Mouse (Mus musculus) midbrain, embryonic 14.5 days (tissue): ENCODE data around the gene 4931428L18Rik. TPM values are rescaled to one million over a fixed set of nuclear protein-coding genes. Genes with fewer than 3 reads are reported as not detected.

Experiments used
- ATAC-seq: fragments of 200-750 bp; cut with Nextera tagmentation; 2 replicates; pipeline ENCODE4 v1.8.0; 2017; ENCODE audit warnings: moderate number of reproducible peaks, moderate library complexity; ENCODE audit not compliant: low FRiP score, low TSS enrichment
- DNase-seq: peaks from one replicate; pipeline ENCODE4 v3.0.0-alpha.2; 2015
- H3K27ac ChIP-seq: fragments of 300-500 bp; sonication (generic); replicated peaks from 2 replicates; pipeline ENCODE4 v1.5.1; 2014; ENCODE audit warnings: mild to moderate bottlenecking, low read depth, low read length, moderate library complexity
- H3K27me3 ChIP-seq: fragments of 300-500 bp; sonication (generic); 2 replicates; pipeline ENCODE4 v1.6.1; 2014; ENCODE audit warnings: low read length, control low read depth, mixed read lengths; ENCODE audit not compliant: control insufficient read depth, insufficient read depth
- H3K36me3 ChIP-seq: fragments of 300-500 bp; sonication (generic); 2 replicates; pipeline ENCODE4 v1.6.1; 2014; ENCODE audit warnings: low read length, control low read depth; ENCODE audit not compliant: control insufficient read depth, insufficient read depth
- H3K4me1 ChIP-seq: fragments of 300-500 bp; sonication (generic); 2 replicates; pipeline ENCODE4 v1.6.1; 2014; ENCODE audit warnings: mild to moderate bottlenecking, antibody characterized with exemption, low read length, control low read depth; ENCODE audit not compliant: control insufficient read depth, insufficient read depth
- H3K4me2 ChIP-seq: fragments of 300-500 bp; sonication (generic); 2 replicates; pipeline ENCODE4 v1.6.1; 2014; ENCODE audit warnings: mild to moderate bottlenecking, low read length, moderate library complexity
- H3K4me3 ChIP-seq: fragments of 300-500 bp; sonication (generic); replicated peaks from 2 replicates; pipeline ENCODE4 v1.5.1; 2014; ENCODE audit warnings: low read depth, low read length
- H3K9ac ChIP-seq: fragments of 300-500 bp; sonication (generic); replicated peaks from 2 replicates; pipeline ENCODE4 v1.6.1; 2014; ENCODE audit warnings: mild to moderate bottlenecking, low read length, moderate library complexity
- H3K9me3 ChIP-seq: fragments of 300-500 bp; sonication (generic); 2 replicates; pipeline ENCODE4 v1.6.1; 2016; ENCODE audit warnings: low read length, control low read depth, mixed read lengths; ENCODE audit not compliant: control insufficient read depth
- WGBS: fragments of 180-500 bp; shearing (Covaris S2); extraction: QIAGEN DNeasy Blood & Tissue Kit; methylation state at CpG from one replicate; pipeline ENCODE4 v1.1.7; 2014; 5-methylcytosine and 5-hydroxymethylcytosine counted together
- polyA plus RNA-seq: library from polyadenylated mRNA; unstranded; fragments of >200 nt; fragmentation: Nextera tagmentation; extraction: Ambion mirVana; gene quantifications from 2 replicates; pipeline ENCODE4 v1.2.1, GENCODE M21; 2014

The 4931428L18Rik gene
- polyA plus RNA-seq, 1 experiment from 2014 or later, result not detected

GRCm38 (mm10) chr1:31203771-31204170, 18.7 kb downstream of the 4931428L18Rik start:
- Histone ChIP-seq H3K4me2 (no peak overlapping the region), H3K9ac (no peak overlapping the region), H3K4me1 (no peaks in the 10 kb centered on the region), H3K9me3 (no peaks in the 10 kb centered on the region), H3K27me3 (no peaks in the 10 kb centered on the region), H3K4me3 (no peak overlapping the region), H3K27ac (no peak overlapping the region), H3K36me3 (no peaks in the 10 kb centered on the region)
- no peak for DNase-seq
- no peak for ATAC-seq
- WGBS, result 94% methylated on average over 10 of the region's 10 CpGs

- no peak for ATAC-seq
- no peak overlapping the region for H3K4me2 ChIP-seq
- H3K4me3 ChIP-seq, result no peak overlapping the region
- H3K9me3 ChIP-seq, result no peaks in the 10 kb centered on the region
- H3K36me3 ChIP-seq, result no peaks in the 10 kb centered on the region
- DNase-seq, result no peak
- 79% methylated on average over 3 of the region's 3 CpGs for WGBS
- no peak overlapping the region for H3K27ac ChIP-seq
- no peaks in the 10 kb centered on the region for H3K27me3 ChIP-seq
- no peaks in the 10 kb centered on the region for H3K4me1 ChIP-seq
- no peak overlapping the region for H3K9ac ChIP-seq
Measured at GRCm38 (mm10) chr1:31196959-31197358, 25.5 kb downstream of the 4931428L18Rik start.

GRCm38 (mm10) chr1:31195633-31196032, 26.9 kb downstream of the 4931428L18Rik start:
- Histone ChIP-seq H3K4me3 (no peak overlapping the region), H3K27me3 (no peaks in the 10 kb centered on the region), H3K4me2 (no peak overlapping the region), H3K4me1 (no peaks in the 10 kb centered on the region), H3K36me3 (no peaks in the 10 kb centered on the region), H3K9me3 (no peaks in the 10 kb centered on the region), H3K27ac (no peak overlapping the region), H3K9ac (no peak overlapping the region)
- DNase-seq, result no peak
- no peak for ATAC-seq
- WGBS, result 73% methylated on average over 1 of the region's 1 CpGs

GRCm38 (mm10) chr1:31190237-31190866, 32.1 kb downstream of the 4931428L18Rik start:
- Histone ChIP-seq H3K27me3 (no peaks in the 10 kb centered on the region), H3K4me2 (no peak overlapping the region), H3K27ac (no peak overlapping the region), H3K9me3 (no peaks in the 10 kb centered on the region), H3K36me3 (no peaks in the 10 kb centered on the region), H3K4me3 (no peak overlapping the region), H3K4me1 (no peaks in the 10 kb centered on the region), H3K9ac (no peak overlapping the region)
- ATAC-seq (no peak), DNase-seq (no peak)
- 83% methylated on average over 10 of the region's 10 CpGs for WGBS

GRCm38 (mm10) chr1:31178264-31178663, 44.2 kb downstream of the 4931428L18Rik start:
- H3K27me3 ChIP-seq, result no peaks in the 10 kb centered on the region
- no peak overlapping the region for H3K27ac ChIP-seq
- H3K9me3 ChIP-seq, result no peaks in the 10 kb centered on the region
- no peaks in the 10 kb centered on the region for H3K4me1 ChIP-seq
- H3K9ac ChIP-seq, result no peak overlapping the region
- WGBS, result 36% methylated on average over 1 of the region's 1 CpGs
- no peaks in the 10 kb centered on the region for H3K36me3 ChIP-seq
- DNase-seq (peak; percentile 8), ATAC-seq (no peak)
- H3K4me3 ChIP-seq, result no peak overlapping the region
- no peak overlapping the region for H3K4me2 ChIP-seq

- no peak for ATAC-seq
- no peak within 1 kb of the TSS for H3K27ac ChIP-seq
- 74% methylated on average over 5 of the region's 5 CpGs for WGBS
Measured at GRCm38 (mm10) chr1:31176101-31176500, 46.4 kb downstream of the 4931428L18Rik start, which contains the start of gene Lgsn. Gene Lgsn, plus strand, starts transcription at chr1:31176401.

GRCm38 (mm10) chr1:31175401-31175800, 47.1 kb downstream of the 4931428L18Rik start:
- Histone ChIP-seq H3K4me2 (no peak overlapping the region), H3K9me3 (no peaks in the 10 kb centered on the region), H3K27me3 (no peaks in the 10 kb centered on the region), H3K4me3 (no peak overlapping the region), H3K4me1 (no peaks in the 10 kb centered on the region), H3K36me3 (no peaks in the 10 kb centered on the region), H3K27ac (no peak overlapping the region), H3K9ac (no peak overlapping the region)
- ATAC-seq (no peak), DNase-seq (no peak)
- 75% methylated on average over 3 of the region's 3 CpGs for WGBS

More at GRCm38 (mm10) chr1:31176101-31176500, 46.4 kb downstream of the 4931428L18Rik start, which contains the start of gene Lgsn:
- no peaks in the 10 kb centered on the region for H3K36me3 ChIP-seq
- H3K4me2 ChIP-seq, result no peak within 1 kb of the TSS
- DNase-seq, result no peak
- no peaks in the 10 kb centered on the region for H3K27me3 ChIP-seq
- H3K9ac ChIP-seq, result no peak within 1 kb of the TSS
- no peaks in the 10 kb centered on the region for H3K4me1 ChIP-seq
- no peaks in the 10 kb centered on the region for H3K9me3 ChIP-seq
- H3K4me3 ChIP-seq, result no peak within 1 kb of the TSS

GRCm38 (mm10) chr1:31165326-31166121, 57.0 kb downstream of the 4931428L18Rik start:
- WGBS, result 93% methylated on average over 7 of the region's 7 CpGs
- ATAC-seq, result no peak
- no peak for DNase-seq

More at GRCm38 (mm10) chr1:31165326-31166121, 57.0 kb downstream of the 4931428L18Rik start:
- no peak overlapping the region for H3K4me3 ChIP-seq
- H3K27me3 ChIP-seq, result no peaks in the 10 kb centered on the region
- no peaks in the 10 kb centered on the region for H3K4me1 ChIP-seq
- no peaks in the 10 kb centered on the region for H3K36me3 ChIP-seq
- no peak overlapping the region for H3K27ac ChIP-seq
- H3K9ac ChIP-seq, result no peak overlapping the region
- no peaks in the 10 kb centered on the region for H3K9me3 ChIP-seq
- H3K4me2 ChIP-seq, result no peak overlapping the region
